Mouse (Mus musculus): ENCODE data around the gene Pex5l.

GRCm38 (mm10) chr3:32985141-32985540 lies 157.9 kb downstream of the Pex5l start:
- TF ChIP-seq CTCF (IDR thresholded peaks at IDR 0.05; ENCODE audit: low read depth) (no peak), EP300 (IDR thresholded peaks at IDR 0.05; ENCODE audit: low read depth) (no peak)

Data from liver, embryonic 14.5 days (tissue).